Mouse (Mus musculus): ENCODE data around the gene Foxn3. TPM values are rescaled to one million over a fixed set of nuclear protein-coding genes. Genes with fewer than 3 reads are reported as not detected.

Gene Foxn3
- polyA plus RNA-seq, 1 experiment from 2014 or later = 94.3 TPM

DNA sequence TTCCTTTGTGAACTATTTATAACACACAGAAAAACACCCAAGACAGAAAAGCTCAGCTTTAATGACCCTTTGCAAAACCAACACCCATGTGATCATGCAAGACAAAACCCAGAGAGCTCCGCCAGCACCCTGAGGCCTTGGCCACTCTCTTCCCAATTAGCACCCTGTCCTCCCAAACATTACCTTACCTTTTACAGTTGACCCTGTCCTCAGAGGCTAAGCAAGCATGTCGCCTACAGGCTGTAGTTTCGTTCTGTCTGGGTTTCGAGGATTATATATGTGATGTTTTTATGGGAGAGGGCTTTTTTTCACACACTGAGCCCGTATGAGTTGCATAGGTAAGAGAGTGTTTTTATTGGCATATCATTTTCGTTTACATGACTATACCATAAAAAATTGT is 26.1 kb downstream of the Foxn3 start:
- DNase-seq (ENCODE audit: low spot score) = no peak
- 90% methylated on average over 6 of the region's 6 CpGs for WGBS

DNA sequence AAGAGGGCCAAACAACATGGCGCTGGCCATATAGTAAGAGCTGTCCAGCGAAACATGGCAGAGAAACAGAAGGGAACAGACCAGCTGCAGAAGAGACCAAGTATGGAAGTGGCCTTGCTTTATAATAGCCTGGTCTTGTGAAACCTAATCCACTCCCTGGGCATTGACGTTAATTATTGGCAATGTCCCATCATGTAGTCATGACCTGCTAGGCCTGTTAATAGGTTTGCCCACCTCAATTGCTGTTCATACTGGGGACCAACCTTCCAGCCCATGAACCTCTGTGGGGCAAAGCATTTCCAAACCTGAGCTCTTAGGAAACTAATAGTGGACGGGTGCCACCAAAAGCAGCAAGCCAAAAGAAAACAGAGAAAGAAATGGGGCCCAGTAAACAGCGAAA is 27.0 kb downstream of the Foxn3 start:
- no peak for TF ChIP-seq CTCF (IDR thresholded peaks at IDR 0.05)
- TF ChIP-seq EP300 (IDR thresholded peaks at IDR 0.05) = no peak
- H3K4me2 ChIP-seq (replicated peaks; ENCODE audit: low read depth, low read length) = no peak overlapping the region
- no peak overlapping the region for H3K27ac ChIP-seq (ENCODE audit: low read length)
- peaks cover 3% of the 10 kb centered on the region; the same call in 1 of the 2 replicates for H3K9me3 ChIP-seq (ENCODE audit: low read length)
- WGBS = 95% methylated on average over 5 of the region's 5 CpGs
- no peaks in the 10 kb centered on the region for H3K4me1 ChIP-seq (ENCODE audit: insufficient read depth, low read depth, low read length)
- no peaks in the 10 kb centered on the region for H3K27me3 ChIP-seq (replicated peaks; ENCODE audit: insufficient read depth, low read length)
- no peaks in the 10 kb centered on the region for H3K36me3 ChIP-seq (ENCODE audit: insufficient read depth, low read length)
- ATAC-seq = no peak
- H3K4me3 ChIP-seq (ENCODE audit: low read depth, low read length) = no peak overlapping the region
- DNase-seq (ENCODE audit: low spot score) = no peak
- no peak overlapping the region for H3K9ac ChIP-seq (replicated peaks; ENCODE audit: low read depth)

More for the DNA sequence above, 26.1 kb downstream of the Foxn3 start:
- Histone ChIP-seq H3K9me3 (ENCODE audit: low read length) (peaks cover 3% of the 10 kb centered on the region; the same call in 1 of the 2 replicates), H3K36me3 (ENCODE audit: insufficient read depth, low read length) (no peaks in the 10 kb centered on the region), H3K9ac (replicated peaks; ENCODE audit: low read depth) (no peak overlapping the region), H3K4me1 (ENCODE audit: insufficient read depth, low read depth, low read length) (no peaks in the 10 kb centered on the region), H3K27me3 (replicated peaks; ENCODE audit: insufficient read depth, low read length) (no peaks in the 10 kb centered on the region), H3K4me3 (ENCODE audit: low read depth, low read length) (no peak overlapping the region), H3K27ac (ENCODE audit: low read length) (no peak overlapping the region), H3K4me2 (replicated peaks; ENCODE audit: low read depth, low read length) (no peak overlapping the region)
- no peak for ATAC-seq
- TF ChIP-seq EP300 (IDR thresholded peaks at IDR 0.05) = no peak
- TF ChIP-seq CTCF (IDR thresholded peaks at IDR 0.05) = no peak

GRCm38 (mm10) chr12:99532342-99532741 is 31.0 kb downstream of the Foxn3 start:
- Histone ChIP-seq H3K27me3 (replicated peaks; ENCODE audit: insufficient read depth, low read length) (no peaks in the 10 kb centered on the region), H3K9me3 (ENCODE audit: low read length) (peaks cover 3% of the 10 kb centered on the region; the same call in 1 of the 2 replicates), H3K27ac (ENCODE audit: low read length) (no peak overlapping the region), H3K4me2 (replicated peaks; ENCODE audit: low read depth, low read length) (no peak overlapping the region), H3K9ac (replicated peaks; ENCODE audit: low read depth) (no peak overlapping the region), H3K4me1 (ENCODE audit: insufficient read depth, low read depth, low read length) (no peaks in the 10 kb centered on the region; the same call in 1 of the 2 replicates), H3K36me3 (ENCODE audit: insufficient read depth, low read length) (no peaks in the 10 kb centered on the region), H3K4me3 (ENCODE audit: low read depth, low read length) (no peak overlapping the region)
- 90% methylated on average over 7 of the region's 7 CpGs for WGBS
- DNase-seq (ENCODE audit: low spot score) (no peak), ATAC-seq (no peak)
- TF ChIP-seq EP300 (IDR thresholded peaks at IDR 0.05) = no peak

- Histone ChIP-seq H3K9me3 (ENCODE audit: low read length) (no peaks in the 10 kb centered on the region), H3K9ac (replicated peaks; ENCODE audit: low read depth) (no peak overlapping the region), H3K4me2 (replicated peaks; ENCODE audit: low read depth, low read length) (peak overlapping the region; percentile 27), H3K4me3 (ENCODE audit: low read depth, low read length) (no peak overlapping the region), H3K27me3 (replicated peaks; ENCODE audit: insufficient read depth, low read length) (no peaks in the 10 kb centered on the region), H3K36me3 (ENCODE audit: insufficient read depth, low read length) (no peaks in the 10 kb centered on the region), H3K4me1 (ENCODE audit: insufficient read depth, low read depth, low read length) (no peaks in the 10 kb centered on the region; the same call in 1 of the 2 replicates), H3K27ac (ENCODE audit: low read length) (peak overlapping the region; percentile 34)
- WGBS = 23% methylated on average over 17 of the region's 17 CpGs
- DNase-seq (ENCODE audit: low spot score) (peak; percentile 85), ATAC-seq (peak; percentile 87)
- no peak for TF ChIP-seq CTCF (IDR thresholded peaks at IDR 0.05)
- peak; percentile 79 for TF ChIP-seq EP300 (IDR thresholded peaks at IDR 0.05)
Measured at GRCm38 (mm10) chr12:99529687-99530411, 33.5 kb downstream of the Foxn3 start.

DNA sequence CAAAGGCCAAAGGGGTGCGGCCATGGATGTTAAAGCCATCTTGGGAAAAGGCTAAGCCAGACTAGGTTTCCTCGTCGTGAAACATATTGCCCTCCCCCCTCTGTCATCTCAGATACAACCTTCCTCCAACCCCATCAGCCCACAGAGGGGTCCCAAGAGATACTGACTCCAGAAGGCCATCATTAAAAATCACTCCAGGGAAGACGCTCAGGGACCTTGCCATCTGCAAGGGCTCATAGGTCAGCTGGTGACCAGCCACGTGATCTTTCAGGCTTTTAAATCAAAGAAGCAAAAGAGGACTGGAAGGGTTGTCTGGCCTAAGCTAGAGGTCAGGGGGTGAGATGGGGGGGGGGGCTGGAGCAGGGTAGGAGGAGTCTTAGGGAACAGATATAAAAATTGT is 34.4 kb downstream of the Foxn3 start:
- Histone ChIP-seq H3K36me3 (ENCODE audit: insufficient read depth, low read length) (no peaks in the 10 kb centered on the region), H3K27ac (ENCODE audit: low read length) (0 out of 2 replicates have a peak overlapping the region, but pooled peaks have one; percentile 34), H3K4me2 (replicated peaks; ENCODE audit: low read depth, low read length) (no peak overlapping the region), H3K4me3 (ENCODE audit: low read depth, low read length) (no peak overlapping the region), H3K4me1 (ENCODE audit: insufficient read depth, low read depth, low read length) (no peaks in the 10 kb centered on the region; the same call in 1 of the 2 replicates), H3K27me3 (replicated peaks; ENCODE audit: insufficient read depth, low read length) (no peaks in the 10 kb centered on the region), H3K9me3 (ENCODE audit: low read length) (no peaks in the 10 kb centered on the region), H3K9ac (replicated peaks; ENCODE audit: low read depth) (no peak overlapping the region)
- TF ChIP-seq EP300 (IDR thresholded peaks at IDR 0.05) = no peak
- TF ChIP-seq CTCF (IDR thresholded peaks at IDR 0.05) = no peak
- WGBS = 75% methylated on average over 5 of the region's 5 CpGs
- no peak for DNase-seq (ENCODE audit: low spot score)
- ATAC-seq = no peak

- no peaks in the 10 kb centered on the region for H3K27me3 ChIP-seq (replicated peaks; ENCODE audit: insufficient read depth, low read length)
- no peak overlapping the region for H3K27ac ChIP-seq (ENCODE audit: low read length)
- H3K9ac ChIP-seq (replicated peaks; ENCODE audit: low read depth) = no peak overlapping the region
- no peak for TF ChIP-seq EP300 (IDR thresholded peaks at IDR 0.05)
- TF ChIP-seq CTCF (IDR thresholded peaks at IDR 0.05) = no peak
- no peaks in the 10 kb centered on the region; the same call in 1 of the 2 replicates for H3K4me1 ChIP-seq (ENCODE audit: insufficient read depth, low read depth, low read length)
- no peak for DNase-seq (ENCODE audit: low spot score)
- H3K9me3 ChIP-seq (ENCODE audit: low read length) = no peaks in the 10 kb centered on the region
- ATAC-seq = no peak
- no peak overlapping the region for H3K4me2 ChIP-seq (replicated peaks; ENCODE audit: low read depth, low read length)
- WGBS = 72% methylated on average over 6 of the region's 6 CpGs
- H3K4me3 ChIP-seq (ENCODE audit: low read depth, low read length) = no peak overlapping the region
- H3K36me3 ChIP-seq (ENCODE audit: insufficient read depth, low read length) = no peaks in the 10 kb centered on the region
Measured at GRCm38 (mm10) chr12:99527452-99527851, 35.9 kb downstream of the Foxn3 start.
